Mouse (Mus musculus) T-helper 2 cell (primary cell): ENCODE measurements around the gene Eps8l2.

Experiments
- in situ Hi-C: fragments of 300-600 bp; cut with MboI, MseI; formaldehyde crosslinking; loops from one replicate; pipeline ENCODE4 v1.15.1; 2025; ENCODE audit warnings: high pct_unique_total_duplicates

Gene Eps8l2

GRCm38 (mm10) chr7:141328373-141328990 is 10.2 kb upstream of the Eps8l2 start:
- in situ Hi-C loops: no loop called here

GRCm38 (mm10) chr7:141330706-141331105 is 8.0 kb upstream of the Eps8l2 start:
- in situ Hi-C loops: no loop called here

DNA sequence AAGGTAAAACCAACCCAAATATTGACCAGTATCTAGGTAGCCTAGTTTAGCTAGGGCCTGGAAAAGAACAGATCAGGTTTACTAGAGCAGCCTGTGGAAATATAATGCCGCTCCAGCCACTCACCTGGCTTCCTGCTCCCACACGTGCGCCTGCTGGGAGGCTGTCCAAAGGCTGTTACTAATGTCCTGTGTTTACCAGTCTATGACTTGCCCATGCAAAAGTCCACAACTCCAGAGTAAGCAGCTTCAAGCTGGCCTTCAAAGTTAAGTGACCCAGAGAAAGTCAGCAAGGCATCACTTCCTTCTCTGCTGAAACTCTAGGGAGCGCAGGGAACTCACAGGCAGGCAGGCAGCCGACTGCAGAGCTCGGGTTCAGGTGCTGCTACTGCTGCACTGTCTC is 6.7 kb upstream of the Eps8l2 start:
- in situ Hi-C loops: no loop called here

DNA sequence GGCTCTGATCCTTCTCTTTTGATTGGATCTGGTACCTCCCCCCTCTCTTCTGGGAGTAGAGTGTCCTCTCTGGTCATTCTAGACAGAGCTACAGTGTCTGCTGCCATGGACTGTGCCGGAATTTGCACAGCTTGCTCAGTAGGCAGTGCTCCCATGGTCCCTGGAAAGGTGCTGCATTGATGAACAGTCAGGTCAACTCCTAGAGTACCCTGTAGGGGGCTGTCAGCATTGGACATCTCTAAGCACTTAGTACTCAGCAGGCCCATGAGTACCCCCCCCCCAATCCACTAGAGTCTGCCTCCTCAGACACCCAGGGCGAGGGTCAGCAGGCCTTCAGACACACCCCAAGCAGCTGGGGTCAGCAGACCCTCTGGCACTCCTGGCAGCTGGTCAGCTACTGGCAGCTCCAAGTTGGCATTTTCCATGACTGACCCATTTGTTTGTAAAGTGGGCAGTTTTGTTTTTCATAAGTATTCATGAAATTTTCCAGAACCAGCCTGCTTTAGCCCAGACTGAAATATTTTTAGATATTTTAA is 3.6 kb upstream of the Eps8l2 start:
- in situ Hi-C loops: no loop called here

- in situ Hi-C loops: no loop called here
These were observed 3.0 kb upstream of the Eps8l2 start for GRCm38 (mm10) chr7:141335682-141336081.

GRCm38 (mm10) chr7:141336296-141336695 is 2.4 kb upstream of the Eps8l2 start:
- in situ Hi-C loops: no loop called here

- in situ Hi-C loops: no loop called here
These were observed 814 bp upstream of the Eps8l2 start for GRCm38 (mm10) chr7:141337716-141338416.

- in situ Hi-C loops: no loop called here
These were observed 688 bp downstream of the Eps8l2 start for GRCm38 (mm10) chr7:141339215-141339920.

- in situ Hi-C loops: no loop called here
These were observed 1.3 kb downstream of the Eps8l2 start for GRCm38 (mm10) chr7:141340023-141340422.

DNA sequence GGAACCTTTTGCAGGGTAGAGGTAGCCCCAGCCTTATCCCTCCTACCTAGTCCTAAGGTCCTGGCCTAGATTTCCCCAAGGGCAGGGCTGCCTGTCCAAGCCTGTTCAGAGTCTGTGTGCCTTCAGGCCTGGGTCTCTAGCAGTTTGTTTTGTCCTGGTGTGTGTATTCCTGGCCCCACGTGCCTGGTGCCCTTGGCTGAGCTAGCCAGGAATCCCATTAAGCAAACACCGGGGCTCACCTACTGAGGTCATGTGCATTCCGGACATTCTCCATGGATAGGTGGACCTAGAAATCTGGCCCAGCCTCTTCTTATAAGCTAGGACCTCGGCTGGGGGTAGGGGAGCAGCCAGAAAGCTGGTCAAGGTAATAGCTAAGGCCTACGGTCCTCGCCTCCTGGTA is 1.8 kb downstream of the Eps8l2 start:
- in situ Hi-C loops: no loop called here

- in situ Hi-C loops: no loop called here
These were observed 3.1 kb downstream of the Eps8l2 start for GRCm38 (mm10) chr7:141341689-141342226.

DNA sequence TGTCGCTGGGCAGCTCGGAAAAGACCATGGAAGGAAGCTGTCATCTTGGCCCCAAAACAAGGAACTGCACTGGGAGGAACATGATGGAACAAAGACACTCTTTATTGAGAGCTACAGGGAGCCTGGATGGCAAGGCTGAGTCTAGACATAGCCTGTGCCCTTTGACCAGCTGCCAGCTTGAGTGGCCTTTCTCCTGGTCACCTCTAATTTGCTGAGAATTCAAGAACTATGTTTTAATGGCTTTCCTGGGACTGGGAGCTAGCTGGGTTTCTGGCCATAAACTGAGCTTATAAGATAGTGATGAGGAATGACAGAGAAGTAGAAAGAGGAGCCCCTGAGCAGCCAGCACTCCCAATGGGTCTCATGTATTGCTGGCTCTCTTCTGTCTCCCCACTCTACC is 4.5 kb downstream of the Eps8l2 start:
- in situ Hi-C loops: no loop called here

DNA sequence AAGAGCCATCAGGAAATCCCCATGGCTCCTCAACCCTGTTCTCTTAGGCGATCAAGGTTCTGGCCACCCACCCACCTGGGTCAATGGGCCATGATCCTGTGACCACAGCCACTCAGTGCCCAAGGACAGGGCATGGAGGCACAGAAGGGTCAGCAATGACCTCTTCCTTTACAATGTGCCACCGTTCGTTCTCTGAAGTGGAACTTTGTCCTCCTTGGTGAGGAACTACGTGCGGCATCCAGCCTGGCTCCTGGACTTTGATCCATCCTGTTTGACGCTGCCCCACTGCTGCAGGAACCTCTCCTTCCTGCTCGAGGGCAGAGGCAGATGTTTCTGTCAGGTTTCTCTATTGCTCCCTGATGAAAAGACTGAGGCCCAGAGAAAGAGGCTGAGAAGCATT is 5.0 kb downstream of the Eps8l2 start:
- in situ Hi-C loops: no loop called here

GRCm38 (mm10) chr7:141344787-141345186 is 6.1 kb downstream of the Eps8l2 start:
- in situ Hi-C loops: no loop called here

DNA sequence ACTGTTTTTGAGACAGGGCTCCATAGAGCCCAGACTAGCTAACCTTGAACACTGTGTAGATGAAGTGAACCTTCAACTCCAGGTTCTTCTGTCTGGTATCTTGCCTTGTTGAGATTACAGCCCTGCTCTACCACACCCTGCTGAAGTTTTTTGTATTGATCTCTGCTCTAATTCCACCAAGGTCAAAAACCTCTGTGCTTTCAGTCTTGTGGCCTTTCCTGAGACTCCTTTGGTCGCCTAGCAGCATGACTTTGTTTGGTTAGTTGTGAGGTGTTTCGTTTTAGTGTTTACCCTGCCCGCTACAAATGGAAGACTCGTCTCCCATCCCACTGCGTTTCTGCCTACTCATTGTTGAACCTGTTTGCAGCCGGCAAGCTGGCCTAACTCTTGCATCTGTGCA is 12.4 kb downstream of the Eps8l2 start:
- in situ Hi-C loops: no loop called here

- in situ Hi-C loops: loop anchor here (5.0 kb wide), 1 partner anchor 83 kb away; no protein-coding TSS in a partner anchor
These were observed 16.4 kb downstream of the Eps8l2 start for GRCm38 (mm10) chr7:141355051-141355450.

GRCm38 (mm10) chr7:141355626-141356326 is 17.1 kb downstream of the Eps8l2 start:
- in situ Hi-C loops: loop anchor here (5.0 kb wide), 1 partner anchor 83 kb away; no protein-coding TSS in a partner anchor

DNA sequence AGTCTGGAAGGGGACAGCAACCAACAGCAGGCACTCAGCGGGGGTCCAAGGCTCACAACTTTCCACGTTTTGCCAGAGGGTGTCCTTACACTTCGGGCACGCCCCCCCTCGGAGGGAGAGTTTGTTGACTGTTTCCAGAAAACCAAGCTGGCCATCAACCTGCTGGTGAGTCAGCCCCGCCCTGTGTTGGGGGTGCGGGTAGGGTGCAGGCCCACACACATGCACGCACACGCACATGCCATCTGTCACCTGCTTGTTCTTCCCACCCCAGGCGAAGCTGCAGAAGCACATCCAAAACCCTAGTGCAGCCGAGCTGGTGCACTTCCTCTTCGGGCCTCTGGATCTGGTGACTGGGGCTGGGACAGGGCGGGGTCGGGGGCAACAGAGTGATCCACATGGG is 18.3 kb downstream of the Eps8l2 start:
- in situ Hi-C loops: loop anchor here (5.0 kb wide), 1 partner anchor 85 kb away; no protein-coding TSS in a partner anchor

GRCm38 (mm10) chr7:141361510-141361909 is 22.8 kb downstream of the Eps8l2 start:
- in situ Hi-C loops: no loop called here

- in situ Hi-C loops: no loop called here
These were observed 24.5 kb downstream of the Eps8l2 start for GRCm38 (mm10) chr7:141363106-141363751.

DNA sequence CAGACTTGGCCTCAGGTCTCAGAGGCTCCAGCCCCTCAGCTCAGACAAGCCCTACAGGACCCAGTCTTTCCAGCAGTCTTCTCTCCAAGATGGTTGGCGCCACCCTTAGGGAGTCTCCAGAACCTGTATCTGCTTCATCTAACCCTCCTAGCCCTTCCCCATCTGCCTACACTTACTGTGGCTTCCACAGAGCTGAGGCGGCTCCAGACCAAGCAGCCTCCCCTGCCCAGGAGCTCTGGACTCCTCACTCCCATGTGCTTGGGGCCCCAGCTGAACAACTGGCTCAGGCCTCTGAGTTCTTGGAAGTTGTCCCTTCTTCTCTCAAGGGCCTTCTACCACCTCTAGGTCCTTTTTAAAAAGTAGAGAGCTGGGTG is 25.1 kb downstream of the Eps8l2 start:
- in situ Hi-C loops: no loop called here
